Mouse (Mus musculus): ENCODE results near the gene Speer4f2. TPM values are rescaled to one million over a fixed set of nuclear protein-coding genes. Genes with fewer than 3 reads are reported as not detected.
A peak's percentile ranks its signal among the peaks of the same experiment; 100 is the strongest.

The Speer4f2 gene
- polyA plus RNA-seq, 1 experiment from 2014 or later, result not detected

DNA sequence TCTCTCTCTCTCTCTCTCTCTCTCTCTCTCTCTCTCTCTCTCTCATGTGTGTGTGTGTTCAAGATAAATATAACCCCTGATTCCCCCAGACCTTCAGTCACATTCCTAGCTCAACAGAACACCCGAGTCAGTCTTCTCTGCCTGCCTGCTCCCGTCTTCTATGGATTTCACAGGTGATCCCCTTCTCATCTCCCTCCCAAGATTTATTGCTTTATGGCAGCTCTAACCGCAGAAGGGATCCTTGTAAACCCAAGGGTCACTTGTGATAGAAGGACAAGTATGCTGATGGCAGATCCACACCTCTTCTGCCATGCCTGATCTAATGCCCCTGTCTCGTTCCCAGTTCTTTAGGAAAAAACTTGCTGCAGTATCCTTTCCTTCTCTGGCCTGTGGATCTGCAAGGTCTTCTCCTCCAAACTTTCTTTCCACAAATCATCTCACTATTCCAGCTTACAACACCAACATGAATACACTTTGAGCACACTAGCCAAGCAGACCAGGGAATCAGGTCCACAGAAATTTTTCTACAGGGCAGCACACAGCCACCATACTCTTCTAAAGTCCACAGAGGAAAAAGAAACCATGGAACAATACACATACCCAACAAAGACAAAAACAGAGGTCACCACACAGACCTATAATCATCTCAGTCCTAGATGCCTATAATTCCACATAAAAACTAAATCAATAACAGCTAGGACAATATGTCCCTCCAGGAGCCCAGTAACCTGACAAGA, 36.1 kb downstream of the Speer4f2 start:
- H3K4me1 ChIP-seq, result no peaks in the 10 kb centered on the region
- H3K27me3 ChIP-seq, result no peaks in the 10 kb centered on the region
- H3K4me2 ChIP-seq, result no peak overlapping the region
- no peak overlapping the region for H3K27ac ChIP-seq
- ATAC-seq, result no peak
- WGBS, result 77% methylated on average over 4 of the region's 4 CpGs
- no peak overlapping the region for H3K9ac ChIP-seq
- no peaks in the 10 kb centered on the region; the same call in 1 of the 2 replicates for H3K9me3 ChIP-seq (replicated peaks)
- H3K4me3 ChIP-seq, result no peak overlapping the region
- H3K36me3 ChIP-seq (ENCODE audit: poor library complexity, severe bottlenecking), result no peaks in the 10 kb centered on the region

GRCm38 (mm10) chr5:17417201-17417600, 44.2 kb downstream of the Speer4f2 start:
- ATAC-seq, result no peak

DNA sequence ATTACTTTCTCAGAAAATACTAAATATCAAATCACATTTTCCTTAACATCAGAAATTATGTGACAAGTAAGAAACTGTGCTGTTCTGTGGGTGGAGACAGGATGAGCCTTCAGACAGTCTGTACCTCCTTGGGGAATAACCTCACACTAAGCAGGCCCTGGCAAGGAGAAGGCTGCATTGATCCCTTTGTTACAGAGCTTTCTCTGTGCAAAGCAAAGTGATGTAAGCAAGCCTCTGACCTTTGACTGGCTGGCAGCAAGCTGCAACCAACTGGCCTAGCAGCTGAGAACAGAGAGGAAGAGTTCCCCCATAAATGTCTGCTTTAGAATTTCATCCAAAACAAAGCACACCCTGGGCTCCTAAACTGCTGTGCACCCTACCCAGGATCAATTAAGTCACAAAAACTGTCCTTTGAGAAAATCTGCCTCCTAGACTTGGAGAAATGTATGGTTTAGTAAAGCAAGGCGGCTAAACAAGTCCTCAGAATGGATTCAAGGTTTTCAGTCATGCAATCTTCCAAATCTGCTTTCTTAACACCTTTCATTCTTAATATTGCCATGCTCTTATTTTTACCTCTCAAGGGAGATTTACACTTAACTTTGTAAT, 46.3 kb downstream of the Speer4f2 start:
- Histone ChIP-seq H3K4me1 (no peaks in the 10 kb centered on the region), H3K9ac (no peak overlapping the region), H3K27ac (no peak overlapping the region), H3K36me3 (ENCODE audit: poor library complexity, severe bottlenecking) (no peaks in the 10 kb centered on the region), H3K27me3 (no peaks in the 10 kb centered on the region), H3K4me2 (no peak overlapping the region), H3K4me3 (no peak overlapping the region), H3K9me3 (replicated peaks) (no peaks in the 10 kb centered on the region)
- WGBS, result 40% methylated on average over 1 of the region's 1 CpGs
- peak; percentile 48; the same call in 1 of the 2 replicates for ATAC-seq

More at GRCm38 (mm10) chr5:17417201-17417600, 44.2 kb downstream of the Speer4f2 start:
- no peaks in the 10 kb centered on the region for H3K4me1 ChIP-seq
- H3K4me2 ChIP-seq, result no peak overlapping the region
- no peak overlapping the region for H3K9ac ChIP-seq
- no peaks in the 10 kb centered on the region for H3K27me3 ChIP-seq
- no peaks in the 10 kb centered on the region for H3K36me3 ChIP-seq (ENCODE audit: poor library complexity, severe bottlenecking)
- H3K27ac ChIP-seq, result no peak overlapping the region
- WGBS, result 77% methylated on average over 2 of the region's 2 CpGs
- H3K4me3 ChIP-seq, result no peak overlapping the region
- H3K9me3 ChIP-seq (replicated peaks), result no peaks in the 10 kb centered on the region

- ATAC-seq, result no peak
- no peaks in the 10 kb centered on the region for H3K36me3 ChIP-seq (ENCODE audit: poor library complexity, severe bottlenecking)
- H3K4me1 ChIP-seq, result no peaks in the 10 kb centered on the region
- no peaks in the 10 kb centered on the region for H3K27me3 ChIP-seq
- H3K9ac ChIP-seq, result no peak overlapping the region
- no peak overlapping the region for H3K4me2 ChIP-seq
- H3K9me3 ChIP-seq (replicated peaks), result no peaks in the 10 kb centered on the region
- H3K27ac ChIP-seq, result no peak overlapping the region
- no peak overlapping the region for H3K4me3 ChIP-seq
Measured at GRCm38 (mm10) chr5:17419921-17420320, 46.9 kb downstream of the Speer4f2 start.

DNA sequence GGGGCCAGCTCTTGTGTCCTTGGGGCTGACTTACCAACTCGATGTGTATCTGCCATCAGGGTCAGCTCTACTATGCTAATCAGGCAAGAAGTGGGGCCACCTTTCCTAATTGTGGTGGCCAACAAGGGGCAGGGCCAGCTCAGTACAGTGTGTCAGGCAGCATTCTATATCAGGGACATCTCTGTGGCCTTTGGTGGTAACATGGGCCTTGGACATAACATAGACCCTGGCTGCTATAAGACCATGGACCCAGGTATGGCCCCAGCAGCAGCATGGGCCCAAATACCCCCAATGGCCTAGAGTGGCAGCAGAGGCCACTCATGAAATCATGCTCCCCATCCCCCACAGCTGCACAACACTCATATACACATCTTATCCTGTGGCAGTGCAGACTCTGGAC, 49.2 kb downstream of the Speer4f2 start:
- H3K27ac ChIP-seq, result no peak overlapping the region
- H3K4me2 ChIP-seq, result no peak overlapping the region
- no peaks in the 10 kb centered on the region for H3K4me1 ChIP-seq
- no peaks in the 10 kb centered on the region for H3K36me3 ChIP-seq (ENCODE audit: poor library complexity, severe bottlenecking)
- H3K27me3 ChIP-seq, result no peaks in the 10 kb centered on the region
- WGBS, result 76% methylated on average over 1 of the region's 1 CpGs
- H3K4me3 ChIP-seq, result no peak overlapping the region
- no peaks in the 10 kb centered on the region for H3K9me3 ChIP-seq (replicated peaks)
- no peak overlapping the region for H3K9ac ChIP-seq
- no peak for ATAC-seq

DNA sequence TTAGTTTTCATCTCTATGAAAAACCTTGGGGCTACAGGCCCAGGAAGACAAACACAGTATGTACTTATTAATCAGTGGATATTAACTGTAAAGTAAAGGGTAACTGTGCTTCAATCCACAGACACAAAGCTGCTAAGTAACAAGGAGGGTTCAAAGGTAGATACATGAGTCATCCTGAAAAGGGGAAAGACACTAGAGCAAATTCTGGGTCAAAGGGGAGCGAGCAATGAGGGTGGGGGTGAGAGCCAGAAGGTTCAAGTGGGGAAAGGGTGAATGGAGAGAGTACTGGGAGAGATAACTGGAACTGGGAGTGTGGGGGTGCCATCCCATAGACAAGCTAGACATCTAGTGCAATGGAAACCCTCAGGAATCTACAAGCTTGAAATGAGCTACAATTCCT, 54.0 kb downstream of the Speer4f2 start:
- Histone ChIP-seq H3K4me1 (no peaks in the 10 kb centered on the region), H3K27ac (no peak overlapping the region), H3K36me3 (ENCODE audit: poor library complexity, severe bottlenecking) (no peaks in the 10 kb centered on the region), H3K4me2 (no peak overlapping the region), H3K4me3 (no peak overlapping the region), H3K27me3 (no peaks in the 10 kb centered on the region), H3K9ac (no peak overlapping the region), H3K9me3 (replicated peaks) (no peaks in the 10 kb centered on the region)
- 77% methylated on average over 1 of the region's 1 CpGs for WGBS
- ATAC-seq, result no peak

Other genes starting within 250 kb of the Speer4f2 start
- not detected in 2 replicates for gene Speer4f1, start 102.9 kb downstream of the Speer4f2 start, polyA plus RNA-seq (2015; fragmentation: Nextera tagmentation; extraction: Ambion mirVana)
- 16.6 and 17.4 TPM in 2 replicates for gene Sema3c, start 201.1 kb downstream of the Speer4f2 start, polyA plus RNA-seq (2015; fragmentation: Nextera tagmentation; extraction: Ambion mirVana)

Measured in forebrain, embryonic 13.5 days (tissue).